ENCODE assay signal across 11 mouse cellular contexts in the genomic region with DNA sequence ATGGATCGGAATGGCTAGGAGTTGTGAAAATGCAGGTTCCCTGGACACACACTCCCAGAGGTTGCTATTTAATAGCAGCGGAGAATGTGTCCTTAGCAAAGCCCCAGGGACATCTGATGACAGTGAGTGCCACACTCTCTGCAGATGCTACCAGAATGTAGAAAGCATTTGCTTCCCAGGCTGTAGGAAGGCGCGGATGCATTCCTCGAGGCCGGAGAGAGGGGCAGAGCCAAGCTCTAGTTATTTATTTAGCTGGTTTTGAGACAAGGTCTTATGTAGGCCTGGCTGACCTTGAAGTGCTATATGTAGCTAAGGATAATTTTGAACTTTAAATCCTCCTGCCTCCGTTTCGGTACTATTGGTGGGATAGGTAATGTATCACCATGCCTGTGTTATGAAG. TPM values are rescaled to one million over a fixed set of nuclear protein-coding genes. Genes with fewer than 3 reads are reported as not detected.
DNase-seq lines count a peak whose midpoint lies in the region; ATAC-seq and TF ChIP-seq lines count a peak whose summit lies in the region.
"Had no signal": no experiment of that assay in that cellular context is flagged by ENCODE, and none has a peak within 500 bp of the region (broad histone marks: within the 10 kb centered on the region; RNA-seq: fewer than 3 reads in every experiment).

No protein-coding gene starts in this region.

- H3K27ac ChIP-seq in intestine, embryonic 14.5 days (ENCODE audit: low read depth) = peak overlapping the region; percentile 78
- no peak overlapping the region for H3K27ac ChIP-seq in intestine, postnatal 0 days (ENCODE audit: low read depth, low read length)
- peak overlapping the region; percentile 73 for H3K27ac ChIP-seq in embryonic facial prominence, embryonic 10.5 days (replicated peaks)
- H3K27ac ChIP-seq in embryonic facial prominence, embryonic 14.5 days (replicated peaks; ENCODE audit: low read depth, low read length) = peak overlapping the region; percentile 81
- H3K27ac ChIP-seq: forebrain, embryonic 13.5 days had no signal

- WGBS in intestine, embryonic 14.5 days = 52% methylated on average over 8 of the region's 8 CpGs
- WGBS in intestine, postnatal 0 days = 55% methylated on average over 8 of the region's 8 CpGs
- 68% methylated on average over 8 of the region's 8 CpGs for WGBS in embryonic facial prominence, embryonic 10.5 days
- 41% methylated on average over 8 of the region's 8 CpGs for WGBS in embryonic facial prominence, embryonic 14.5 days

- DNase-seq in intestine, embryonic 14.5 days (ENCODE audit: low spot score) = no peak
- DNase-seq in embryonic facial prominence, embryonic 10.5 days (ENCODE audit: low spot score) = no peak
- DNase-seq in embryonic facial prominence, embryonic 14.5 days (ENCODE audit: low spot score) = no peak
- peak; percentile 17 for DNase-seq in neural tube, embryonic 10.5 days (ENCODE audit: extremely low spot score, low spot score)
- no peak for DNase-seq in layer of hippocampus, postnatal 14 days (ENCODE audit: low spot score in 2 of 2)
- no peak for DNase-seq in left cerebral cortex, adult 8-10 months (ENCODE audit: low spot score in 2 of 2)
- DNase-seq: lung, adult 2 months; right cerebral cortex, postnatal 14 days; thymus, adult 2 months had no signal

- TF ChIP-seq CTCF in intestine, postnatal 0 days (IDR thresholded peaks at IDR 0.05; ENCODE audit: low read depth) = no peak

- no peaks in the 10 kb centered on the region for H3K27me3 ChIP-seq in intestine, embryonic 14.5 days (replicated peaks; ENCODE audit: control insufficient read depth, insufficient read depth, low read length)
- no peaks in the 10 kb centered on the region for H3K27me3 ChIP-seq in intestine, postnatal 0 days (replicated peaks; ENCODE audit: control insufficient read depth, insufficient read depth, low read length)
- H3K27me3 ChIP-seq in embryonic facial prominence, embryonic 10.5 days (replicated peaks; ENCODE audit: low read depth, poor library complexity, severe bottlenecking) = no peaks in the 10 kb centered on the region
- H3K27me3 ChIP-seq in embryonic facial prominence, embryonic 14.5 days (replicated peaks; ENCODE audit: control insufficient read depth, insufficient read depth, low read length) = no peaks in the 10 kb centered on the region
- H3K27me3 ChIP-seq: forebrain, embryonic 13.5 days had no signal

- ATAC-seq in intestine, embryonic 14.5 days (replicated peaks; ENCODE audit: low FRiP score, low TSS enrichment, low read depth) = no peak
- no peak for ATAC-seq in intestine, postnatal 0 days
- no peak for ATAC-seq in embryonic facial prominence, embryonic 14.5 days (ENCODE audit: low read depth)
- ATAC-seq: forebrain, embryonic 13.5 days had no signal

- H3K9ac ChIP-seq in intestine, embryonic 14.5 days (ENCODE audit: low read length) = no peak overlapping the region
- H3K9ac ChIP-seq in intestine, postnatal 0 days (ENCODE audit: low read depth, low read length) = no peak overlapping the region
- no peak overlapping the region for H3K9ac ChIP-seq in embryonic facial prominence, embryonic 14.5 days (ENCODE audit: low read depth, low read length)
- H3K9ac ChIP-seq: forebrain, embryonic 13.5 days had no signal

- H3K4me2 ChIP-seq in intestine, embryonic 14.5 days (ENCODE audit: low read length) = no peak overlapping the region
- no peak overlapping the region for H3K4me2 ChIP-seq in intestine, postnatal 0 days (replicated peaks; ENCODE audit: low read depth)
- H3K4me2 ChIP-seq in embryonic facial prominence, embryonic 14.5 days (ENCODE audit: low read depth, low read length) = no peak overlapping the region
- H3K4me2 ChIP-seq: forebrain, embryonic 13.5 days had no signal

- peaks cover 80% of the 10 kb centered on the region for H3K4me1 ChIP-seq in intestine, embryonic 14.5 days (replicated peaks; ENCODE audit: control insufficient read depth, insufficient read depth, low read length)
- peaks cover 12% of the 10 kb centered on the region; the same call in 1 of the 2 replicates for H3K4me1 ChIP-seq in intestine, postnatal 0 days (replicated peaks; ENCODE audit: control insufficient read depth, insufficient read depth, low read length)
- peaks cover 81% of the 10 kb centered on the region for H3K4me1 ChIP-seq in embryonic facial prominence, embryonic 10.5 days
- peaks cover 61% of the 10 kb centered on the region for H3K4me1 ChIP-seq in embryonic facial prominence, embryonic 14.5 days (ENCODE audit: control insufficient read depth, insufficient read depth, low read length)

- no peaks in the 10 kb centered on the region for H3K9me3 ChIP-seq in intestine, embryonic 14.5 days (ENCODE audit: control insufficient read depth, low read length)
- no peaks in the 10 kb centered on the region for H3K9me3 ChIP-seq in intestine, postnatal 0 days (ENCODE audit: control insufficient read depth)
- H3K9me3 ChIP-seq in embryonic facial prominence, embryonic 10.5 days = no peaks in the 10 kb centered on the region
- H3K9me3 ChIP-seq in embryonic facial prominence, embryonic 14.5 days (ENCODE audit: control insufficient read depth, low read length) = no peaks in the 10 kb centered on the region
- H3K9me3 ChIP-seq: forebrain, embryonic 13.5 days had no signal

- no peak overlapping the region for H3K4me3 ChIP-seq in intestine, embryonic 14.5 days (ENCODE audit: low read depth, low read length)
- no peak overlapping the region for H3K4me3 ChIP-seq in intestine, postnatal 0 days (ENCODE audit: low read depth, low read length)
- H3K4me3 ChIP-seq in embryonic facial prominence, embryonic 10.5 days = no peak overlapping the region
- H3K4me3 ChIP-seq in embryonic facial prominence, embryonic 14.5 days (ENCODE audit: low read depth, low read length) = no peak overlapping the region
- H3K4me3 ChIP-seq: forebrain, embryonic 13.5 days had no signal

- no peaks in the 10 kb centered on the region for H3K36me3 ChIP-seq in intestine, embryonic 14.5 days (ENCODE audit: control insufficient read depth, insufficient read depth, low read length)
- H3K36me3 ChIP-seq in intestine, postnatal 0 days (ENCODE audit: control insufficient read depth, insufficient read depth) = no peaks in the 10 kb centered on the region
- H3K36me3 ChIP-seq in embryonic facial prominence, embryonic 10.5 days (replicated peaks) = 0 out of 2 replicates have a peak, but pooled peaks cover 7% of the 10 kb centered on the region
- no peaks in the 10 kb centered on the region for H3K36me3 ChIP-seq in embryonic facial prominence, embryonic 14.5 days (ENCODE audit: control insufficient read depth, insufficient read depth, low read length)

RNA-seq across cellular contexts. Expression of a gene that starts 49.7 kb away (rescaled TPM):
- 60.8 and 65.2 TPM in 2 replicates for polyA plus RNA-seq in intestine, embryonic 14.5 days (2014; fragmentation: Nextera tagmentation; extraction: Ambion mirVana)
- polyA plus RNA-seq in intestine, postnatal 0 days (2015; fragmentation: Nextera tagmentation; extraction: Ambion mirVana) = 54.1 and 59.1 TPM in 2 replicates
- polyA plus RNA-seq in embryonic facial prominence, embryonic 10.5 days (2016; fragmentation: Nextera tagmentation; extraction: Ambion mirVana) = 60.4 and 71.7 TPM in 2 replicates
- polyA plus RNA-seq in embryonic facial prominence, embryonic 14.5 days (2014; fragmentation: Nextera tagmentation; extraction: Ambion mirVana) = 55.6 and 59.4 TPM in 2 replicates
- 10 to 100 TPM; 58.2 to 61.3 TPM for total RNA-seq in layer of hippocampus, postnatal 14 days (2021)
- total RNA-seq in left cerebral cortex, adult 8-10 months (2022) = 10 to 100 TPM; 58.9 to 74.7 (median 64.6) TPM

RNA-seq across cellular contexts. Expression of a gene that starts 56.6 kb away (rescaled TPM):
- 16.7 and 16.9 TPM in 2 replicates for polyA plus RNA-seq in intestine, embryonic 14.5 days (2014; fragmentation: Nextera tagmentation; extraction: Ambion mirVana)
- 7.1 and 10.1 TPM in 2 replicates for polyA plus RNA-seq in intestine, postnatal 0 days (2015; fragmentation: Nextera tagmentation; extraction: Ambion mirVana)
- polyA plus RNA-seq in embryonic facial prominence, embryonic 10.5 days (2016; fragmentation: Nextera tagmentation; extraction: Ambion mirVana) = 20.8 and 21.9 TPM in 2 replicates
- polyA plus RNA-seq in embryonic facial prominence, embryonic 14.5 days (2014; fragmentation: Nextera tagmentation; extraction: Ambion mirVana) = 17.4 and 17.7 TPM in 2 replicates
- total RNA-seq in layer of hippocampus, postnatal 14 days (2021) = 10 to 100 TPM; 32.0 to 32.1 TPM
- total RNA-seq in left cerebral cortex, adult 8-10 months (2022) = 10 to 100 TPM; 28.0 to 31.8 (median 30.9) TPM
